Mouse (Mus musculus): Measurements from ENCODE around the gene Hao2.
A peak's percentile ranks its signal among the peaks of the same experiment; 100 is the strongest.

Gene Hao2

GRCm38 (mm10) chr3:98893057-98893772, at the start of gene Hao2:
Gene Hao2, minus strand, starts transcription at chr3:98893239.
- no peak for DNase-seq (ENCODE audit: low spot score)

- DNase-seq (ENCODE audit: low spot score), result no peak
These were observed 48.6 kb upstream of the Hao2 start for GRCm38 (mm10) chr3:98941601-98942000.

- no peak for DNase-seq (ENCODE audit: low spot score)
These were observed 48.1 kb upstream of the Hao2 start for GRCm38 (mm10) chr3:98941066-98941551.

- no peak for DNase-seq (ENCODE audit: low spot score)
These were observed 47.2 kb upstream of the Hao2 start for GRCm38 (mm10) chr3:98940225-98940624.

- DNase-seq (ENCODE audit: low spot score), result no peak
These were observed 43.4 kb upstream of the Hao2 start for GRCm38 (mm10) chr3:98936446-98936845.

GRCm38 (mm10) chr3:98934601-98935000, 41.6 kb upstream of the Hao2 start:
- no peak for DNase-seq (ENCODE audit: low spot score)

- DNase-seq (ENCODE audit: low spot score), result no peak
These were observed 41.0 kb upstream of the Hao2 start for GRCm38 (mm10) chr3:98934041-98934440.

GRCm38 (mm10) chr3:98932421-98932820, 39.4 kb upstream of the Hao2 start:
- no peak for DNase-seq (ENCODE audit: low spot score)

- DNase-seq (ENCODE audit: low spot score), result no peak
These were observed 38.8 kb upstream of the Hao2 start for GRCm38 (mm10) chr3:98931836-98932235.

GRCm38 (mm10) chr3:98920417-98920816, 27.4 kb upstream of the Hao2 start:
- no peak for DNase-seq (ENCODE audit: low spot score)

GRCm38 (mm10) chr3:98917260-98917659, 24.2 kb upstream of the Hao2 start:
- no peak for DNase-seq (ENCODE audit: low spot score)

- no peak for DNase-seq (ENCODE audit: low spot score)
These were observed 23.8 kb upstream of the Hao2 start for GRCm38 (mm10) chr3:98916856-98917255.

- peak; percentile 69 for DNase-seq (ENCODE audit: low spot score)
These were observed 22.6 kb upstream of the Hao2 start for GRCm38 (mm10) chr3:98915659-98916058.

GRCm38 (mm10) chr3:98913591-98913990, 20.6 kb upstream of the Hao2 start:
- DNase-seq (ENCODE audit: low spot score), result no peak

GRCm38 (mm10) chr3:98897606-98898005, 4.6 kb upstream of the Hao2 start:
- no peak for DNase-seq (ENCODE audit: low spot score)

GRCm38 (mm10) chr3:98895071-98895601, 2.1 kb upstream of the Hao2 start:
- DNase-seq (ENCODE audit: low spot score), result no peak

- no peak for DNase-seq (ENCODE audit: low spot score)
These were observed 2.6 kb downstream of the Hao2 start for GRCm38 (mm10) chr3:98890430-98890829.

- no peak for DNase-seq (ENCODE audit: low spot score)
These were observed 4.8 kb downstream of the Hao2 start for GRCm38 (mm10) chr3:98888206-98888605.

- DNase-seq (ENCODE audit: low spot score), result no peak
These were observed 12.2 kb downstream of the Hao2 start for GRCm38 (mm10) chr3:98880831-98881230.

- DNase-seq (ENCODE audit: low spot score), result no peak
These were observed 12.8 kb downstream of the Hao2 start for GRCm38 (mm10) chr3:98880216-98880615.

- DNase-seq (ENCODE audit: low spot score), result no peak
These were observed 24.8 kb downstream of the Hao2 start for GRCm38 (mm10) chr3:98868219-98868618.

- no peak for DNase-seq (ENCODE audit: low spot score)
These were observed 30.2 kb downstream of the Hao2 start for GRCm38 (mm10) chr3:98862800-98863199.

- no peak for DNase-seq (ENCODE audit: low spot score)
These were observed 33.5 kb downstream of the Hao2 start, which contains the start of gene Hsd3b1 for GRCm38 (mm10) chr3:98859576-98859975. Gene Hsd3b1, minus strand, starts transcription at chr3:98859794.

GRCm38 (mm10) chr3:98858051-98858450, 35.0 kb downstream of the Hao2 start:
- DNase-seq (ENCODE audit: low spot score), result no peak

All from urinary bladder, postnatal 14 days (tissue).